24 mouse cellular contexts compared by ENCODE assay signal in genomic region chr11:71658346-71658745, GRCm38 (mm10).
"Had no signal": no experiment of that assay in that cellular context is flagged by ENCODE, and none has a peak within 500 bp of the region (broad histone marks: within the 10 kb centered on the region; RNA-seq: fewer than 3 reads in every experiment).

No protein-coding gene starts in this region.

- H3K27me3 ChIP-seq: heart, embryonic 12.5 days; hindbrain, embryonic 13.5 days; hindbrain, embryonic 15.5 days; kidney, embryonic 15.5 days; limb, embryonic 12.5 days; liver, embryonic 13.5 days; liver, embryonic 15.5 days had no signal

- H3K9ac ChIP-seq: heart, embryonic 12.5 days; hindbrain, embryonic 13.5 days; hindbrain, embryonic 15.5 days; kidney, embryonic 15.5 days; limb, embryonic 12.5 days; liver, embryonic 13.5 days; liver, embryonic 15.5 days had no signal

- H3K9me3 ChIP-seq: heart, embryonic 10.5 days; heart, embryonic 12.5 days; hindbrain, embryonic 13.5 days; hindbrain, embryonic 15.5 days; kidney, embryonic 15.5 days; limb, embryonic 10.5 days; limb, embryonic 12.5 days; liver, embryonic 13.5 days; liver, embryonic 15.5 days had no signal

- H3K36me3 ChIP-seq: heart, embryonic 10.5 days; heart, embryonic 12.5 days; hindbrain, embryonic 13.5 days; hindbrain, embryonic 15.5 days; kidney, embryonic 15.5 days; limb, embryonic 10.5 days; limb, embryonic 12.5 days; liver, embryonic 13.5 days; liver, embryonic 15.5 days had no signal

- H3K4me3 ChIP-seq: heart, embryonic 10.5 days; heart, embryonic 12.5 days; hindbrain, embryonic 13.5 days; hindbrain, embryonic 15.5 days; kidney, embryonic 15.5 days; limb, embryonic 10.5 days; limb, embryonic 12.5 days; liver, embryonic 13.5 days; liver, embryonic 15.5 days had no signal

- H3K27ac ChIP-seq: heart, embryonic 10.5 days; hindbrain, embryonic 13.5 days; hindbrain, embryonic 15.5 days; hindbrain, postnatal 0 days; kidney, embryonic 15.5 days; kidney, postnatal 0 days; limb, embryonic 10.5 days; limb, embryonic 12.5 days; liver, embryonic 13.5 days; liver, embryonic 15.5 days had no signal

- H3K4me2 ChIP-seq: heart, embryonic 12.5 days; hindbrain, embryonic 13.5 days; hindbrain, embryonic 15.5 days; kidney, embryonic 15.5 days; limb, embryonic 12.5 days; liver, embryonic 11.5 days; liver, embryonic 13.5 days; liver, embryonic 15.5 days had no signal

- DNase-seq: gastrocnemius, postnatal 14 days; gastrocnemius, postnatal 36 days; heart, adult 18-20 months; heart, postnatal 10 days; heart, postnatal 36 days; kidney, adult 11 months; kidney, adult 2 months; kidney, adult 9 months; kidney, postnatal 14 days; kidney, postnatal 36 days; liver; liver, embryonic 13.5 days had no signal

- ATAC-seq: hindbrain, postnatal 0 days; intestine, embryonic 16.5 days had no signal

- H3K4me1 ChIP-seq: heart, embryonic 10.5 days; heart, embryonic 12.5 days; hindbrain, embryonic 13.5 days; limb, embryonic 10.5 days; limb, embryonic 12.5 days; liver, embryonic 13.5 days; liver, embryonic 15.5 days had no signal
